Mouse (Mus musculus): ENCODE data around the gene Ugt1a2.
"Not testable (repeated sequence)": the region's sequence is repeated elsewhere in the genome, so short reads cannot be mapped to it uniquely, and the experiment has no call there.

Ugt1a2 gene

DNA sequence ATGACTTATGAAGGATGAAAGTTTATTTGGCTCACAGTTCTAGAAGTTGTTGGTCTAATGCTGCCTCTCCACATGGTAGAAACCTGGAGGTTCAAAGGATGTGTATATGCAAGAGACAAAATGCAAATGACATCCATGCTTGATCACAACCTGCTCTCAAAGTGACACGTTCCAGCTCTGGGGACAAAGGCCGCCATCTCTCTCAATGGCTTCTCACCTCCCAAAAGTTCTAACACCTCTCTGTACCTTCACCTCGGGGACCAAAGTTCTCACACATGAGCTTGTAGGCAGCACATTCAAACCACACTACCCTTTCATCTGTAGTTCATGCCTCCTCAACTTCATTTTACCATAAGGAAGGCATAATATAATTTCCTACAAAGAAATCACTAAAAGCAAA, 17.2 kb downstream of the Ugt1a2 start:
- DNase-seq (ENCODE audit: low read depth, low spot score) = peak; percentile 3

- peak; percentile 13 for DNase-seq (ENCODE audit: low read depth, low spot score)
These were observed 17.6 kb downstream of the Ugt1a2 start for GRCm38 (mm10) chr1:88218051-88218450.

DNA sequence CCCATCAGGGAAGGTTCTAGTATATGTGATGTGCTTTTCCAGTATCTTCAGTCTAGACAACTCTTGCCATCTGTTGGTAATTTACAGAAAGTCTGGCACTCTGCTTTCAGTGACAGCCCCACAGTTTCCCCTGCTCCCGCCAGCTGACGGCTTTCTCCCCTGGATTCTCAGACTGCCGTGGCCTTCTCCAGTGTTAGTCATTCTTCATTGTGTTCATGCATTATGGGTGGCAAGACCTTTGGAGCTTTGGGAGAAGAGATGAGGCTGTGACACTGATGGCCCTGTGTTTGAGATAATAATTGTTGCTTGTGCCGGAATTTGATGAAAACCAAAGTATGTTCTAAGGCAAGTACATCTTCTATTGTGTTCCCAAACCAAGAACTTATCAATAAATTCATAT, 18.2 kb downstream of the Ugt1a2 start:
- DNase-seq (ENCODE audit: low read depth, low spot score) = no peak

GRCm38 (mm10) chr1:88219054-88219453, 18.7 kb downstream of the Ugt1a2 start:
- DNase-seq (ENCODE audit: low read depth, low spot score) = no peak

GRCm38 (mm10) chr1:88220336-88220735, 19.9 kb downstream of the Ugt1a2 start:
- peak; percentile 56 for DNase-seq (ENCODE audit: low read depth, low spot score)

- no peak for DNase-seq (ENCODE audit: low read depth, low spot score)
These were observed 21.8 kb downstream of the Ugt1a2 start for GRCm38 (mm10) chr1:88222216-88222615.

DNA sequence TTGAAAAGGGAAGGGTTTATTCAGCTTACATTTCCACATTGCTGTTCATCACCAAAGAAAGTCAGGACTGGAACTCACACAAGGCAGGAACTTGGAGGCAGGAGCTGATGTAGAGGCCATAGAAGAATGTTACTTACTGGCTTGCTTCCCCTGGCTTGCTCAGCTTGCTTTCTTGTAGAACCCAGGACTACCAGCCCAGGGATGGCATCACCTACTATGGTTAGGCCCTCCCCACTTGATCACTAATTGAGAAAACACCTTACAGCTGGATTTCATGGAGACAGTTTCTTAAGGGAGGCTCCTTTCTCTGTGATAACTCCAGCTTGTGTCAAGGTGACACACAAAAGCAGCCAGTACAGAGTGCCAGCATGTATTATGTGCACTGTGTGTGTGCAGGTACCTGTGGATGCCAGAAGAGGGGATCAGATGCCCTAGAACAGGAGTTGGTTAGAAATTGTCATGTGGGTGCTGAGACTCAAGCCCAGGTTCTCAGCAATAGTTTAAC, 22.7 kb downstream of the Ugt1a2 start:
- not testable (repeated sequence) for DNase-seq (ENCODE audit: low read depth, low spot score)

- no peak for DNase-seq (ENCODE audit: low read depth, low spot score)
These were observed 23.2 kb downstream of the Ugt1a2 start for GRCm38 (mm10) chr1:88223591-88223990.

- DNase-seq (ENCODE audit: low read depth, low spot score) = no peak
These were observed 23.8 kb downstream of the Ugt1a2 start for GRCm38 (mm10) chr1:88224029-88224776.

- DNase-seq (ENCODE audit: low read depth, low spot score) = not testable (repeated sequence)
These were observed 24.9 kb downstream of the Ugt1a2 start for GRCm38 (mm10) chr1:88225301-88225700.

DNA sequence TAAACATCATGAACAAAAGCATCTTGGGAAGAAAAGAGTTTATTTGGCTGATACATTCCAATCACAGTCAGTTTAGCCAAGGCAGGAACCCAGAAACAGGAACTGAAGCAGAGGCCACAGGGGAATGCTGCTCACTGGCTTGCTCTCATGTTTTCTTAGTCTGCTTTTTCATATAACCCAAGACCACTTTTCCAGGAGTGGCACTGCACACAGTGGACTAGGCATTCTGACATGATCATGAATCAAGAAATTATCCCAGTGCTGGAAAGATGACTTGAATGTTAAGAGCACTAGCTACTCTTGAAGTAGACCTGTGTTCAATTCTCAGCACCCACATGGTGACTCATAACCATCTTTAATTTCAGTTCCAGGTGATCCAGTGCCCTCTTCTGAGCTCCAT, 25.3 kb downstream of the Ugt1a2 start:
- no peak for DNase-seq (ENCODE audit: low read depth, low spot score)

- DNase-seq (ENCODE audit: low read depth, low spot score) = no peak
These were observed 26.4 kb downstream of the Ugt1a2 start, which contains the start of gene Mroh2a for GRCm38 (mm10) chr1:88226670-88227379. Gene Mroh2a, plus strand, starts transcription at chr1:88226986.

DNA sequence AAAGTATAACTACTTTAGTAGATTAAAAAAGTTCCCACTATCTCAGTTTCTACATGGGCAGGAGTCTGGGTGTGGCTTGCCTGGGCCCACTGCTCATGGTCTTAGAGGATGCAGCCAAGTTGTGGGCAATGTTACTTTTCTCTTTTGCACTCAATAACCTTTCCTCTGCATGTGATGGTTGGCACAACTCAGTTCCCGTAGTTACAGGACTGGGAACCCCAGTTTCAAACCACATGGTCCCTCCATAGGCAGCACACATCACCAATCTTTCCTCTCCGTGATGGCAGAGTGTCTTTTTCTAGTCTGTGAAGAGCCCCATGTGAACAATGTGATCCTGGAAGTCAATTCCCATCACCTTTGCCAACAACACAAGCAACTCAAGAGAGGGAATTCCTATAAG, 27.1 kb downstream of the Ugt1a2 start:
- DNase-seq (ENCODE audit: low read depth, low spot score) = no peak

- no peak for DNase-seq (ENCODE audit: low read depth, low spot score)
These were observed 27.7 kb downstream of the Ugt1a2 start for GRCm38 (mm10) chr1:88228121-88228520.

DNA sequence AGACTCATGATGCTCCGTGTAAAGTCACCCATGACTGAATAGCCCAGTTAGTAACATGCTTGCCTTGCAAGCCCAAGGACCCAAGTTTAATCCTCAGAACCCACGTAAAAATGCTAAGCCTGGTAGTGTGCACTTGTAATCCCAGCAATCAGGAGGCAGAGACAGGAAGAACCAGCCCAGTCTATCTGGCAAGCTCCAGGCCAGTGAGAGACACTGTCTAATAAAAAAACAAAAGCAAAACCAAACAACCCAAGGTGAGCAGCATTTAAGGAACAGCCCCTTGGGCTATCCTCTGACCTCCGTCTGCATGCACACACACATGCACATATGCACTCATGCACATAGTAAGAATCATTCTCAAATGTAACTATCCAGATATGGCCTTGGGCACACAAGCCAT, 29.2 kb downstream of the Ugt1a2 start:
- no peak for DNase-seq (ENCODE audit: low read depth, low spot score)

DNA sequence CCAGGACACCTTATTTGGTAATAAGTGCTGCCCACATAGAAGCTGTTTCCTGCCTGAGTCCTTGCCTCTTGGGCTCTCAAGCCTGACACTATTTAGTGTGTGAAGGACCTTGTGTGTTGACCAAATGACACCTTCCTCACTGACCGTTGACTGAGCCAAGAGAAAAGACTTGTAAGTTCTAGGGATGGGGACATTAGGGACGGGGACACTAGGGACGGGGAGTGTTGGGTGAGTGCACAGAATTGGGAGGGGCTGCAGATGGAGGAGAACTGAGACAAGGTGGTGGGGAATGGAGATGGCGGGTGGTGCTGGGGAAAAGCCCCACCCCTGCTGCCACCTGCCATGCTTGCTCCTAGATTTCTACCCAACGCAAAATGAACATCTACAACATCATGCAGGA, 29.6 kb downstream of the Ugt1a2 start:
- DNase-seq (ENCODE audit: low read depth, low spot score) = no peak

DNA sequence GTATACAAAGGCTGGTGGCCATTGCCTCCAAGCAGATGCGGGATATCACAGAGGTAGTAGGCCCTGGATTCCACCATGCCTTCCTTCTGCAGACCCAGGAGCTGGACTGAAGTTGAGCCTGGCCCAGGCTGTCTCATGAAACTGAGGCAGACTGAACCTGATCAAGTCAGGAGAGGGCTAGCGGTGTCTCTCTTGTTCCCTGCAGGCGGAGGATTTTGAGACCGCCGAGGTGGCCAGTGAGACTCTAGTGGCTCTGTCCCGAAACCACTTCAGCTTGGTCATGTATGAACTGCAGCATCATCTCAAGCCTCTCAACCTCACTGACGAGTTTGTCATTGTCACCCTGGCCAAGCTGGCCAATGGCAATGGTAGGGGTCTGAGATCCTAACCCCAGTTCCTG, 30.0 kb downstream of the Ugt1a2 start:
- no peak for DNase-seq (ENCODE audit: low read depth, low spot score)

DNA sequence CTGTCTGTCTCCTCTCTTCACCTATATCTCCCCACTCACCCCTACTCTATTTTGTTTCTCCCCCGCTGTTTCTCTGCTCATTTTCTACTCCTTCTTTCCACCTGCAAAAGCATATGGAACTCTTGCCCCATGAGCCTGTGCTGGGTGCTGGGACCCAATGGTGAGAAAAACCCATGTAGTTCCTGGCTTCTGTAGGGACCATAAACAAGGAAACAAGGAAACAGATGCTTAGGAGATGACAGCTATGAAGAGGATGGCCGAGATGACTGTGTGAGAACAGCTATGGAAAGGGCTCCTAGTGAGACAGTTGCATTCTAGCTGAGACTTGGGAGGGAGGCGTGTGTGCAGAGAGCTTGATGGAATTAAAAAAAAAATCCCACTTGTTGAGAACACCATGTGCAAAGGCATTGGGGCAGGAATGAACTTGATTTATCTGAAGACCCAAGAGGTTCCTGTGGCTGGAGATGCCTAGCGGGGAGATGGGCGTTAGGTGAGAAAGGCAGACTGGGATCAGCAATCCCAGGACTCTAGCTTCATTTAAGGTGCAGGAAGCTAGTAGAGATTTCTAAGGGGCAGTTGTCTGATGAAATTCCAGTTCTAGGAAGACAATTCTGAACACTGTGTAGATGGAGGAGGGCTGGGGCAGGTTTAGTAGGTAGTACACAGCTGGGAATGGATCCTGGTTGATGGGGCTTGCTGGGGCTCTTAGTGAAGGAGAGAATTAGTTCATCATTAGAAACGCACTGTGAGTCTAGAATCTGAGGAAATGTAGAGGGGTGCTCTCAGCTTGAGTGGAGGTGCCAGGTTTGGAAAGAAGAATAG, 30.8 kb downstream of the Ugt1a2 start:
- DNase-seq (ENCODE audit: low read depth, low spot score) = no peak

- no peak for DNase-seq (ENCODE audit: low read depth, low spot score)
These were observed 31.6 kb downstream of the Ugt1a2 start for GRCm38 (mm10) chr1:88231803-88232499.

GRCm38 (mm10) chr1:88232664-88233380, 32.4 kb downstream of the Ugt1a2 start:
- no peak for DNase-seq (ENCODE audit: low read depth, low spot score)

All from R1 (cell line).